Mouse (Mus musculus): ENCODE measurements at regions not wholly inside any gene's neighbourhood (a gene's known extent, or its start where the extent isn't known, plus 50 kb on each side); places are given as distances from the start of the nearest gene placed in this dataset.

GRCm38 (mm10) chr7:136213962-136214308 is 497.8 kb upstream of the Mki67 start:
- no peak for TF ChIP-seq POLR2A (IDR thresholded peaks at IDR 0.05; ENCODE audit: low read depth, low read length)
- TF ChIP-seq CTCF (conservative IDR thresholded peaks at IDR 0.05; ENCODE audit: insufficient read depth, insufficient read length, low read depth, low read length) = no peak
